Mouse (Mus musculus): ENCODE measurements around the gene Olfr1055. TPM values are rescaled to one million over a fixed set of nuclear protein-coding genes. Genes with fewer than 3 reads are reported as not detected.

The Olfr1055 gene
- total RNA-seq (2023) = not detected

GRCm38 (mm10) chr2:86350184-86350583 lies at the start of gene Olfr1055:
Gene Olfr1055, minus strand, starts transcription at chr2:86350284.

DNA sequence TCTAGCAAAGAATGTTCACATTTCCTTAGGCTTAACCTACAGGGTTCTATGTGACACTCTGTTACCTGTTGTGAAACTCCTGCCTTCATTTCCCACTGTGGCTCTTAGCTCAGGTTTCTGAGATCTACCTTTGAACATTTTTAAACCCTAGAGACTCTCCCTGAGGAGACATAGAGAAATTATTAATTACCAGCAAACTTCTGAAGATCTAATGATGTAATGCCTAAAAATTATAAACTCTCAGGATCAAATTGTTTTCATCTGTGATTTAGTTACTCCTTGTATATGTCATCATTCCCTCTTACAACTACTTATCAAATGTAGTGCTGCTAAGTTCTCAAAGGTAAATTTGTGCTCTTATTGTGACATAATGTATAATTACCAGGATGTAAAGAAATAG lies 38.4 kb upstream of the Olfr1055 start, which contains the start of gene Olfr1058:
Olfr1058 (minus strand) TSS at position 101 of the 400 bp plus-strand sequence.

GRCm38 (mm10) chr2:86378293-86378692 lies 28.2 kb upstream of the Olfr1055 start, which contains the start of gene Olfr1057:
Gene Olfr1057, minus strand, starts transcription at chr2:86378393.

DNA sequence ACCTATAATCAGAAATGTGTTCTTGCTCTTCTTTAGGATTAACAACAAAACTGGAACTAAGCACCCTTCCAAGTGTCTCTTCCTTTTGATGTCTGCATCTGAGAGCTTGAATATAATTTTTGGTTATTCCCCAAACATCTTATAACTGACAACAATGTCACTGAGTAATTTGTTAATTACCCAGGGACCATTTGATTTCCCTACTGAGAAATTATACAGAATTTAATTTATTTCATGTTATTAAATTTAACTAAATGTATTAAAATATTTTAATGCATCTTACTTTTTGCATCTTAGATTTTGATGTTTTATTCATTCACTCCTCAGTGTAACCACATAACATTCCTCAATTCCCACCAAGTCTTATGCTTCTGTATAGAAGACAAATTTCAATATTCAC lies 12.3 kb upstream of the Olfr1055 start, which contains the start of gene Olfr1056:
Olfr1056 (minus strand) TSS at position 101 of the 400 bp plus-strand sequence.

DNA sequence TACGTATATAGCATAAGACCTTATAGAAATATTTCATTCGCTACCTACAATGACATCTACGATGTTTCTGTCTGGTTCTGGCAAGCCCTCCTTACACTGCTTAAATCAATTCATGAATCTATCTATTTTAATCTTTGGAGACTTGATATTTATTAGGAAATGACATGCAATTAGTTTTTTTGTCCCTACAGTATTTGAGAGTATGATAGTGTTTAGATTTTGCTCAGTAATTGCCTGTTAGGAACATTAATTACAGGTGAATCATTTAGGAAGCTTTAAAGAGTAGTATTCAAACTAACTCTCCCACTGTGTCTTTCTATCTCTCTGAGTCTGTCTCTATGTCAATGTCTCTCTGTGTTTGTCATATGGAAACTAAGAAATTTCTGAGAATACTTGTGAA lies 14.8 kb downstream of the Olfr1055 start, which contains the start of gene Olfr1054:
Olfr1054 (minus strand) TSS at position 101 of the 400 bp plus-strand sequence.

DNA sequence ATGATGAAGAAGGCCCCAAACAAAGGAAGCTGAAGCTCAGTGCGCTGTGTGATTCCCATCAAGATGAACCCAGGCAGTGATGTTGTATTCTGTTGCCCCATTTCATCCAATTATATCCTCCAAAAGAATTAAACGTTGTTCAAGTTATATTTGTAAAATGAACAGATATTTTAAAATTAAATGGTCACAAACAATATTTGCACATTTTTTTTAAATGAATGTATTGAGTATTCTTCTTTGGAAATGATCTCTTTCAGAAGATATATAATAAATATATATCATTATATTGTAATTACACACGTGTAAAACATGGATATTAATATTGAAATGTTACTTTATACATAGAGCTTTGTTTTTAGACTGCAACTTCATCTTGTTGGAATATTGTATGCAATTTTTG lies 34.9 kb downstream of the Olfr1055 start, which contains the start of gene Olfr1053:
Olfr1053 (minus strand) TSS at position 101 of the 400 bp plus-strand sequence.

Other genes starting within 250 kb of the Olfr1055 start
- gene Olfr1039, start 214.4 kb downstream of the Olfr1055 start, total RNA-seq (2023) = not detected
- gene Olfr1040, start 203.6 kb downstream of the Olfr1055 start, total RNA-seq (2023) = not detected
- gene Olfr1042, start 188.4 kb downstream of the Olfr1055 start, total RNA-seq (2023) = not detected
- gene Olfr1043, start 182.8 kb downstream of the Olfr1055 start, total RNA-seq (2023) = not detected
- gene Olfr1044, start 172.5 kb downstream of the Olfr1055 start, total RNA-seq (2023) = not detected
- gene Olfr52, start 164.6 kb downstream of the Olfr1055 start, total RNA-seq (2023) = not detected
- not detected for gene Olfr1045, start 147.3 kb downstream of the Olfr1055 start, total RNA-seq (2023)
- gene Olfr1046, start 131.0 kb downstream of the Olfr1055 start, total RNA-seq (2023) = not detected
- not detected for gene Olfr1047, start 118.9 kb downstream of the Olfr1055 start, total RNA-seq (2023)
- not detected for gene Olfr1048, start 110.0 kb downstream of the Olfr1055 start, total RNA-seq (2023)
- gene Olfr1049, start 92.0 kb downstream of the Olfr1055 start, total RNA-seq (2023) = not detected
- not detected for gene Olfr1051, start 71.2 kb downstream of the Olfr1055 start, total RNA-seq (2023)
- gene Olfr1052, start 57.8 kb downstream of the Olfr1055 start, total RNA-seq (2023) = not detected
- gene Olfr1053, start 35.0 kb downstream of the Olfr1055 start, total RNA-seq (2023) = not detected
- gene Olfr1054, start 14.9 kb downstream of the Olfr1055 start, total RNA-seq (2023) = not detected
- gene Olfr1056, start 12.2 kb upstream of the Olfr1055 start, total RNA-seq (2023) = not detected
- not detected for gene Olfr1057, start 28.1 kb upstream of the Olfr1055 start, total RNA-seq (2023)
- not detected for gene Olfr1058, start 38.3 kb upstream of the Olfr1055 start, total RNA-seq (2023)
- not detected for gene Olfr1061, start 63.8 kb upstream of the Olfr1055 start, total RNA-seq (2023)
- not detected for gene Olfr1062, start 76.5 kb upstream of the Olfr1055 start, total RNA-seq (2023)
- gene Olfr1065, start 100.3 kb upstream of the Olfr1055 start, total RNA-seq (2023) = not detected
- not detected for gene Olfr1066, start 106.0 kb upstream of the Olfr1055 start, total RNA-seq (2023)
- gene Olfr228, start 137.1 kb upstream of the Olfr1055 start, total RNA-seq (2023) = not detected
- gene Olfr1076, start 158.2 kb upstream of the Olfr1055 start, total RNA-seq (2023) = not detected
- not detected for gene Olfr1079, start 192.2 kb upstream of the Olfr1055 start, total RNA-seq (2023)
- not detected for gene Olfr1080, start 208.0 kb upstream of the Olfr1055 start, total RNA-seq (2023)
- gene Olfr1082, start 248.7 kb upstream of the Olfr1055 start, total RNA-seq (2023) = not detected

All from CD4-positive naive resting alpha-beta T cell, adult 76 days (primary cell).